Mouse (Mus musculus) liver, embryonic 14.5 days (tissue): ENCODE data around the gene Mapk13.

Experiments used
- CTCF ChIP-seq: IDR thresholded peaks from 2 replicates; pipeline ENCODE4 v1.5.1; 2016; ENCODE audit warnings: antibody characterized with exemption, low read depth, control low read depth
- EP300 ChIP-seq: IDR thresholded peaks from 2 replicates; pipeline ENCODE4 v1.6.1; 2016; ENCODE audit warnings: antibody characterized with exemption, low read depth

DNA sequence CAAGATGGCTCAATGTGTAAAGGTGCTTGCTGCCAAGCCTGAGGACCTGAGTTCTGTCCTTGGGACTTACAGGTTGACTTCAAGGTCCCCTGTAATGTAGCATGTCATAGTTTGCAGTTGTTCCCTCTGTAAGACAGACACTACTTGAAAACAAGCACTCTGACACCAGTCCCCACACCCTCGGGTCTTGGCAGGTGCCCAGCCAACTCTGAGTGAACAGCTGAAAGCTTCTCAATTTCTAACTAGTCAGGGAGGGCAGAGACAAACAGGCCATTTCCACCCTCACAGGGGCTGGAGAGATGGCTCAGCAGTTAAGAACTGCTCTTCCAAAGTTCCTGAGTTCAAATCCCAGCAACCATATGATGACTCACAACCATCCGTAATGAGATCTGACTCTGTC is 11.6 kb upstream of the Mapk13 start:
- no peak for TF ChIP-seq CTCF
- no peak for TF ChIP-seq EP300
